Mouse (Mus musculus): ENCODE results near the gene Hist2h3c2. TPM values are rescaled to one million over a fixed set of nuclear protein-coding genes. Genes with fewer than 3 reads are reported as not detected.
"Not testable (repeated sequence)": the region's sequence is repeated elsewhere in the genome, so short reads cannot be mapped to it uniquely, and the experiment has no call there.

Gene Hist2h3c2
- 1,105 and 1,173 TPM in 2 replicates for total RNA-seq (2012; rRNA removed)
- total RNA-seq (2014; rRNA removed), result 11.0 and 15.3 TPM in 2 replicates
- polyA plus RNA-seq (2012; ENCODE audit: insufficient read length, low read depth), result 1.3 TPM in 2 replicates

- dilution Hi-C loops (cut with MboI; ENCODE audit: extremely low pct_ligation_motif_present, extremely low pct_unique_long_range_greater_than_20kb, low sequenced_read_pairs), result not testable (repeated sequence)
Measured at GRCm38 (mm10) chr3:96238954-96239793, at the start of gene Hist2h3c2. Hist2h3c2 (minus strand) TSS chr3:96239127.

GRCm38 (mm10) chr3:96287334-96287733 lies 48.4 kb upstream of the Hist2h3c2 start:
- H3K79me2 ChIP-seq (replicated peaks; ENCODE audit: control insufficient read depth, extremely low read depth, insufficient read depth, poor library complexity, severe bottlenecking); H3K9ac ChIP-seq (ENCODE audit: insufficient read depth, low read depth); H3K9me3 ChIP-seq (replicated peaks; ENCODE audit: low read length); H3K4me1 ChIP-seq (ENCODE audit: control insufficient read depth in 1 of 2, insufficient read depth in 2 of 2); H3K27ac ChIP-seq (ENCODE audit: insufficient read depth, low read depth); H3K36me3 ChIP-seq (replicated peaks in 1 of 2; ENCODE audit: control insufficient read depth in 1 of 2, insufficient read depth in 1 of 2, low read length in 1 of 2); H3K4me2 ChIP-seq (ENCODE audit: insufficient read depth, low read depth, poor library complexity, severe bottlenecking); DNase-seq (ENCODE audit: extremely low read depth); dilution Hi-C loops (cut with MboI; ENCODE audit: extremely low pct_ligation_motif_present, extremely low pct_unique_long_range_greater_than_20kb, low sequenced_read_pairs); H3K4me3 ChIP-seq (replicated peaks in 1 of 3; ENCODE audit: low read depth in 2 of 3, low read length in 2 of 3, poor library complexity in 1 of 3): not testable (repeated sequence)
- peak; percentile 74; the same call in 1 of the 2 replicates for TF ChIP-seq NELFE (IDR thresholded peaks at IDR 0.05; ENCODE audit: low read depth, low read length)
- peak; percentile 94 to 98 for TF ChIP-seq CTCF (conservative IDR thresholded peaks at IDR 0.05 in 1 of 2, IDR thresholded peaks at IDR 0.05 in 1 of 2; ENCODE audit: low read depth in 2 of 2, low read length in 2 of 2)
- peak; percentile 31; the same call in 1 of the 2 replicates for TF ChIP-seq SMC3 (IDR thresholded peaks at IDR 0.05; ENCODE audit: low read depth, low read length)
- H3K27me3 ChIP-seq (replicated peaks), result peaks cover 15% of the 10 kb centered on the region
- in situ Hi-C loops (cut with MboI; ENCODE audit: low pct_ligation_motif_present, low pct_unique_long_range_greater_than_20kb, low sequenced_read_pairs), result loop anchor here (10.0 to 25.0 kb wide), 2 partner anchors 47 to 250 kb away; partner anchors contain the start of gene Hfe2

More at GRCm38 (mm10) chr3:96238954-96239793, at the start of gene Hist2h3c2:
- H3K36me3 ChIP-seq (replicated peaks in 1 of 2; ENCODE audit: control insufficient read depth in 1 of 2, insufficient read depth in 1 of 2, low read length in 1 of 2); DNase-seq (ENCODE audit: extremely low read depth); H3K9me3 ChIP-seq (replicated peaks; ENCODE audit: low read length); H3K27me3 ChIP-seq (replicated peaks); in situ Hi-C loops (cut with MboI; ENCODE audit: low pct_ligation_motif_present, low pct_unique_long_range_greater_than_20kb, low sequenced_read_pairs); H3K79me2 ChIP-seq (replicated peaks; ENCODE audit: control insufficient read depth, extremely low read depth, insufficient read depth, poor library complexity, severe bottlenecking): not testable (repeated sequence)
- peak within 1 kb of the TSS; percentile 98 for H3K27ac ChIP-seq (ENCODE audit: insufficient read depth, low read depth)
- H3K9ac ChIP-seq (ENCODE audit: insufficient read depth, low read depth), result peak within 1 kb of the TSS; percentile 80
- TF ChIP-seq ZMIZ1 (IDR thresholded peaks at IDR 0.05; ENCODE audit: low read depth, low read length), result peak; percentile 65
- TF ChIP-seq POLR2AphosphoS2 (IDR thresholded peaks at IDR 0.05; ENCODE audit: low read depth, low read length), result peak; percentile 79
- TF ChIP-seq POLR2A (IDR thresholded peaks at IDR 0.05; ENCODE audit: low read depth, low read length), result peak; percentile 56
- H3K4me2 ChIP-seq (ENCODE audit: insufficient read depth, low read depth, poor library complexity, severe bottlenecking), result peak within 1 kb of the TSS; percentile 31
- peaks cover 8 to 49% of the 10 kb centered on the region in 2 experiments for H3K4me1 ChIP-seq (ENCODE audit: control insufficient read depth in 1 of 2, insufficient read depth in 2 of 2)
- peak within 1 kb of the TSS; percentile 55 to 84 (median 76) for H3K4me3 ChIP-seq (replicated peaks in 1 of 3; ENCODE audit: low read depth in 2 of 3, low read length in 2 of 3, poor library complexity in 1 of 3)

- H3K9ac ChIP-seq (ENCODE audit: insufficient read depth, low read depth), result no peak overlapping the region
- H3K4me2 ChIP-seq (ENCODE audit: insufficient read depth, low read depth, poor library complexity, severe bottlenecking), result peak overlapping the region; percentile 30; the same call in 1 of the 2 replicates
- TF ChIP-seq NELFE (IDR thresholded peaks at IDR 0.05; ENCODE audit: low read depth, low read length), result no peak
- TF ChIP-seq RCOR1 (conservative IDR thresholded peaks at IDR 0.05; ENCODE audit: low read depth, low read length), result no peak
- TF ChIP-seq BHLHE40 (IDR thresholded peaks at IDR 0.05; ENCODE audit: low read depth, low read length), result no peak
- TF ChIP-seq IRF4 (IDR thresholded peaks at IDR 0.05; ENCODE audit: low read depth, low read length), result peak; percentile 78
- 0 out of 2 replicates have a peak, but pooled peaks have one; percentile 46 for TF ChIP-seq SIN3A (IDR thresholded peaks at IDR 0.05; ENCODE audit: low read length)
- TF ChIP-seq CHD1 (IDR thresholded peaks at IDR 0.05; ENCODE audit: low read depth, low read length), result no peak
- peak; percentile 42 for TF ChIP-seq SMC3 (IDR thresholded peaks at IDR 0.05; ENCODE audit: low read depth, low read length)
- TF ChIP-seq TBP (conservative IDR thresholded peaks at IDR 0.05; ENCODE audit: low read depth, low read length), result no peak
- peak in 1 of 2 experiments; percentile 72; a peak in 2 of 4 replicates for TF ChIP-seq CTCF (conservative IDR thresholded peaks at IDR 0.05 in 1 of 2, IDR thresholded peaks at IDR 0.05 in 1 of 2; ENCODE audit: low read depth in 2 of 2, low read length in 2 of 2)
- no peak for TF ChIP-seq MAFK (IDR thresholded peaks at IDR 0.05; ENCODE audit: insufficient replicate concordance, low read length)
- TF ChIP-seq EP300 (IDR thresholded peaks at IDR 0.05; ENCODE audit: low read length), result peak; percentile 67
- no peak for TF ChIP-seq ELF1 (IDR thresholded peaks at IDR 0.05; ENCODE audit: low read depth, low read length)
- TF ChIP-seq RAD21 (IDR thresholded peaks at IDR 0.05; ENCODE audit: low read depth, low read length), result peak; percentile 77
- TF ChIP-seq ZNF384 (IDR thresholded peaks at IDR 0.05; ENCODE audit: low read depth, low read length), result 0 out of 2 replicates have a peak, but pooled peaks have one; percentile 12
- TF ChIP-seq HCFC1 (IDR thresholded peaks at IDR 0.05; ENCODE audit: low read depth, low read length), result no peak
Measured at GRCm38 (mm10) chr3:96284457-96284856, 45.5 kb upstream of the Hist2h3c2 start.

More at GRCm38 (mm10) chr3:96284457-96284856, 45.5 kb upstream of the Hist2h3c2 start:
- in situ Hi-C loops (cut with MboI; ENCODE audit: low pct_ligation_motif_present, low pct_unique_long_range_greater_than_20kb, low sequenced_read_pairs), result loop anchor here (5.0 to 25.0 kb wide), 3 partner anchors 50 to 253 kb away; partner anchors contain the start of gene Hfe2
- dilution Hi-C loops (cut with MboI; ENCODE audit: extremely low pct_ligation_motif_present, extremely low pct_unique_long_range_greater_than_20kb, low sequenced_read_pairs), result no loop called here
- H3K36me3 ChIP-seq (replicated peaks in 1 of 2; ENCODE audit: control insufficient read depth in 1 of 2, insufficient read depth in 1 of 2, low read length in 1 of 2), result no peaks in the 10 kb centered on the region
- H3K4me1 ChIP-seq (ENCODE audit: control insufficient read depth in 1 of 2, insufficient read depth in 2 of 2), result peaks cover 0 to 6% of the 10 kb centered on the region in 2 experiments; a peak in 2 of 4 replicates
- H3K79me2 ChIP-seq (replicated peaks; ENCODE audit: control insufficient read depth, extremely low read depth, insufficient read depth, poor library complexity, severe bottlenecking), result no peaks in the 10 kb centered on the region
- H3K4me3 ChIP-seq (replicated peaks in 1 of 3; ENCODE audit: low read depth in 2 of 3, low read length in 2 of 3, poor library complexity in 1 of 3), result no peak overlapping the region
- DNase-seq (ENCODE audit: extremely low read depth), result peak; percentile 45
- peaks cover 25% of the 10 kb centered on the region for H3K27me3 ChIP-seq (replicated peaks)
- H3K9me3 ChIP-seq (replicated peaks; ENCODE audit: low read length), result peaks cover 7% of the 10 kb centered on the region
- no peak overlapping the region for H3K27ac ChIP-seq (ENCODE audit: insufficient read depth, low read depth)
